Mouse (Mus musculus) midbrain, embryonic 10.5 days (tissue): ENCODE measurements around the gene Tnfsf13. TPM values are rescaled to one million over a fixed set of nuclear protein-coding genes. Genes with fewer than 3 reads are reported as not detected.
"Not testable (repeated sequence)": the region's sequence is repeated elsewhere in the genome, so short reads cannot be mapped to it uniquely, and the experiment has no call there.

Experiments
- DNase-seq: peaks from one replicate; pipeline ENCODE4 v3.0.0-alpha.2; 2017; ENCODE audit warnings: low spot score
- H3K27ac ChIP-seq: fragments of 300-500 bp; sonication (generic); replicated peaks from 2 replicates; pipeline ENCODE4 v1.5.1; 2016; ENCODE audit warnings: mild to moderate bottlenecking
- H3K27me3 ChIP-seq: fragments of 300-500 bp; sonication (generic); 2 replicates; pipeline ENCODE4 v1.6.1; 2016; ENCODE audit warnings: low read depth, mild to moderate bottlenecking; ENCODE audit not compliant: poor library complexity, severe bottlenecking
- H3K36me3 ChIP-seq: fragments of 300-500 bp; sonication (generic); 2 replicates; pipeline ENCODE4 v1.6.1; 2016; ENCODE audit warnings: mild to moderate bottlenecking, moderate library complexity
- H3K4me1 ChIP-seq: fragments of 300-500 bp; sonication (generic); 2 replicates; pipeline ENCODE4 v1.6.1; 2016
- H3K4me3 ChIP-seq: fragments of 300-500 bp; sonication (generic); 2 replicates; pipeline ENCODE4 v1.5.1; 2016; ENCODE audit warnings: mild to moderate bottlenecking, moderate library complexity
- H3K9me3 ChIP-seq: fragments of 300-500 bp; sonication (generic); replicated peaks from 2 replicates; pipeline ENCODE4 v1.6.1; 2016; ENCODE audit warnings: mild to moderate bottlenecking
- WGBS: fragments of 180-500 bp; shearing (Covaris S2); methylation state at CpG from one replicate; pipeline ENCODE4 v1.1.7; 2016; 5-methylcytosine and 5-hydroxymethylcytosine counted together
- polyA plus RNA-seq: library from polyadenylated mRNA; unstranded; fragments of >200 nt; fragmentation: Nextera tagmentation; extraction: Ambion mirVana; gene quantifications from 2 replicates; pipeline ENCODE4 v1.2.1, GENCODE M21; 2016

Gene Tnfsf13
- polyA plus RNA-seq, 1 experiment from 2014 or later, result 0.30 TPM

- no peak for DNase-seq
- Histone ChIP-seq H3K36me3 (no peaks in the 10 kb centered on the region), H3K27me3 (no peaks in the 10 kb centered on the region), H3K4me1 (peaks cover 21% of the 10 kb centered on the region), H3K27ac (no peak overlapping the region), H3K4me3 (no peak overlapping the region), H3K9me3 (no peaks in the 10 kb centered on the region)
- 80% methylated on average over 2 of the region's 2 CpGs for WGBS
These were observed 25.5 kb upstream of the Tnfsf13 start for GRCm38 (mm10) chr11:69711082-69711481.

- Histone ChIP-seq H3K9me3 (no peaks in the 10 kb centered on the region), H3K36me3 (no peaks in the 10 kb centered on the region), H3K27me3 (no peaks in the 10 kb centered on the region), H3K4me3 (no peak overlapping the region), H3K4me1 (peaks cover 15% of the 10 kb centered on the region), H3K27ac (no peak overlapping the region)
- no peak for DNase-seq
- WGBS, result 80% methylated on average over 3 of the region's 3 CpGs
These were observed 24.9 kb upstream of the Tnfsf13 start for GRCm38 (mm10) chr11:69710470-69710869.

GRCm38 (mm10) chr11:69709554-69710446 is 24.2 kb upstream of the Tnfsf13 start:
- peaks cover 14% of the 10 kb centered on the region for H3K4me1 ChIP-seq
- no peak for DNase-seq
- H3K4me3 ChIP-seq, result no peak overlapping the region
- H3K27me3 ChIP-seq, result no peaks in the 10 kb centered on the region
- WGBS, result 54% methylated on average over 11 of the region's 11 CpGs
- no peaks in the 10 kb centered on the region for H3K36me3 ChIP-seq
- no peaks in the 10 kb centered on the region for H3K9me3 ChIP-seq
- H3K27ac ChIP-seq, result 0 out of 2 replicates have a peak overlapping the region, but pooled peaks have one; percentile 38

- peaks cover 9% of the 10 kb centered on the region for H3K4me1 ChIP-seq
- H3K4me3 ChIP-seq, result no peak overlapping the region
- no peaks in the 10 kb centered on the region for H3K9me3 ChIP-seq
- no peaks in the 10 kb centered on the region for H3K36me3 ChIP-seq
- H3K27me3 ChIP-seq, result no peaks in the 10 kb centered on the region
- no peak overlapping the region for H3K27ac ChIP-seq
- DNase-seq, result no peak
- 80% methylated on average over 3 of the region's 3 CpGs for WGBS
These were observed 23.2 kb upstream of the Tnfsf13 start for GRCm38 (mm10) chr11:69708614-69709265.

- Histone ChIP-seq H3K36me3 (no peaks in the 10 kb centered on the region), H3K27ac (no peak overlapping the region), H3K9me3 (no peaks in the 10 kb centered on the region), H3K4me3 (no peak overlapping the region), H3K27me3 (no peaks in the 10 kb centered on the region), H3K4me1 (peaks cover 9% of the 10 kb centered on the region)
- no peak for DNase-seq
- WGBS, result 85% methylated on average over 4 of the region's 4 CpGs
These were observed 22.3 kb upstream of the Tnfsf13 start for GRCm38 (mm10) chr11:69707873-69708381.

- H3K4me3 ChIP-seq, result no peak overlapping the region
- no peaks in the 10 kb centered on the region for H3K36me3 ChIP-seq
- peaks cover 9% of the 10 kb centered on the region for H3K4me1 ChIP-seq
- no peaks in the 10 kb centered on the region for H3K27me3 ChIP-seq
- H3K27ac ChIP-seq, result no peak overlapping the region
- no peak for DNase-seq
- WGBS, result 88% methylated on average over 4 of the region's 4 CpGs
- H3K9me3 ChIP-seq, result no peaks in the 10 kb centered on the region
These were observed 21.9 kb upstream of the Tnfsf13 start for GRCm38 (mm10) chr11:69707480-69707847.

- no peak for DNase-seq
- WGBS, result 61% methylated on average over 6 of the region's 6 CpGs
These were observed 21.3 kb upstream of the Tnfsf13 start for GRCm38 (mm10) chr11:69706775-69707479.

GRCm38 (mm10) chr11:69704613-69705010 is 19.0 kb upstream of the Tnfsf13 start:
- Histone ChIP-seq H3K36me3 (no peaks in the 10 kb centered on the region), H3K27ac (no peak overlapping the region), H3K27me3 (no peaks in the 10 kb centered on the region), H3K9me3 (no peaks in the 10 kb centered on the region), H3K4me3 (no peak overlapping the region), H3K4me1 (peaks cover 4% of the 10 kb centered on the region)
- no peak for DNase-seq
- 68% methylated on average over 2 of the region's 2 CpGs for WGBS

More at GRCm38 (mm10) chr11:69706775-69707479, 21.3 kb upstream of the Tnfsf13 start:
- Histone ChIP-seq H3K9me3 (no peaks in the 10 kb centered on the region), H3K27me3 (no peaks in the 10 kb centered on the region), H3K4me1 (peaks cover 9% of the 10 kb centered on the region), H3K36me3 (no peaks in the 10 kb centered on the region), H3K4me3 (no peak overlapping the region), H3K27ac (no peak overlapping the region)

GRCm38 (mm10) chr11:69703814-69704612 is 18.4 kb upstream of the Tnfsf13 start:
- no peak for DNase-seq
- H3K4me1 ChIP-seq, result no peaks in the 10 kb centered on the region
- H3K27ac ChIP-seq, result no peak overlapping the region
- H3K9me3 ChIP-seq, result no peaks in the 10 kb centered on the region
- 75% methylated on average over 8 of the region's 8 CpGs for WGBS
- no peak overlapping the region for H3K4me3 ChIP-seq
- H3K36me3 ChIP-seq, result no peaks in the 10 kb centered on the region
- H3K27me3 ChIP-seq, result no peaks in the 10 kb centered on the region

GRCm38 (mm10) chr11:69703381-69703780 is 17.8 kb upstream of the Tnfsf13 start:
- not testable (repeated sequence) for DNase-seq, H3K4me3 ChIP-seq
- 85% methylated on average over 3 of the region's 3 CpGs for WGBS

GRCm38 (mm10) chr11:69702886-69703285 is 17.3 kb upstream of the Tnfsf13 start:
- 97% methylated on average over 10 of the region's 10 CpGs for WGBS
- not testable (repeated sequence) for H3K27me3 ChIP-seq, H3K36me3 ChIP-seq, H3K9me3 ChIP-seq, H3K4me3 ChIP-seq, H3K4me1 ChIP-seq, H3K27ac ChIP-seq, DNase-seq

More at GRCm38 (mm10) chr11:69703381-69703780, 17.8 kb upstream of the Tnfsf13 start:
- H3K27me3 ChIP-seq, H3K27ac ChIP-seq, H3K4me1 ChIP-seq, H3K36me3 ChIP-seq, H3K9me3 ChIP-seq: not testable (repeated sequence)

GRCm38 (mm10) chr11:69699595-69699994 is 14.0 kb upstream of the Tnfsf13 start:
- H3K9me3 ChIP-seq, result no peaks in the 10 kb centered on the region
- H3K4me1 ChIP-seq, result peaks cover 14% of the 10 kb centered on the region
- H3K27me3 ChIP-seq, result peaks cover 10% of the 10 kb centered on the region; the same call in 1 of the 2 replicates
- no peak overlapping the region for H3K27ac ChIP-seq
- 77% methylated on average over 1 of the region's 1 CpGs for WGBS
- DNase-seq, result no peak
- H3K4me3 ChIP-seq, result no peak overlapping the region
- H3K36me3 ChIP-seq, result no peaks in the 10 kb centered on the region
